Mouse (Mus musculus): ENCODE measurements around the gene Abi3. TPM values are rescaled to one million over a fixed set of nuclear protein-coding genes. Genes with fewer than 3 reads are reported as not detected.

Abi3 gene
- polyA plus RNA-seq, 1 experiment from 2014 or later: 4.2 TPM

DNA sequence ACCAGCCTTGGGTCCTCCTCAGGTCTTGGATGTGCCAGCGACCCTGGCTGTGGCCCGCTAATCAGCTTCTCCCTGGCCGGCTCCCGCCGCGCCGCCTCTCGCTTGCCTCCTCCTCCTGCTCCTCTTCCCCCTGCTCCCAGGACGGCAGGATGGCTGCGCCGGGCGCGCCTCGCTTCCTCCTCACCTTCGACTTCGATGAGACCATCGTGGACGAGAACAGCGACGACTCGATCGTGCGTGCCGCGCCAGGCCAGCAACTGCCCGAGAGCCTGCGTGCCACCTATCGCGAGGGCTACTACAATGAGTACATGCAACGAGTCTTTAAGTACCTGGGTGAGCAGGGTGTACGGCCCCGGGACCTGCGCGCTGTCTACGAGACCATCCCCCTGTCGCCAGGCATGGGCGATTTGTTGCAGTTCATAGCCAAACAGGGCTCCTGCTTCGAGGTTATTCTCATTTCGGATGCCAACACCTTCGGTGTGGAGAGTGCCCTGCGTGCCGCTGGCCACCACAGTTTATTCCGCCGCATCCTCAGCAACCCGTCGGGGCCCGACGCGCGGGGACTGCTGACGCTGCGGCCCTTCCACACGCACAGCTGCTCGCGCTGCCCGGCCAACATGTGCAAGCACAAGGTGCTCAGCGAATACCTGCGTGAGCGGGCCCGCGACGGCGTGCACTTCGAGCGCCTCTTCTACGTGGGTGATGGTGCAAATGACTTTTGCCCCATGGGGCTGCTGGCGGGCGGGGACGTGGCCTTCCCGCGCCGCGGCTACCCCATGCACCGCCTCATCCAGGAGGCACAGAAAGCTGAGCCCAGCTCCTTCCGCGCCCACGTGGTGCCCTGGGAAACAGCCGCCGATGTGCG is 11.6 kb downstream of the Abi3 start:
- TF ChIP-seq EP300 (optimal IDR thresholded peaks at IDR 0.05): no peak
- no peak for TF ChIP-seq CTCF (IDR thresholded peaks at IDR 0.05; ENCODE audit: low read depth)
- no peak overlapping the region for H3K27ac ChIP-seq (replicated peaks)
- WGBS: 6% methylated on average over 80 of the region's 80 CpGs
- ATAC-seq (ENCODE audit: low FRiP score, low TSS enrichment): peak; percentile 14; the same call in 1 of the 2 replicates
- H3K36me3 ChIP-seq (ENCODE audit: control insufficient read depth, insufficient read depth, low read length): 0 out of 2 replicates have a peak, but pooled peaks cover 2% of the 10 kb centered on the region
- H3K4me2 ChIP-seq (replicated peaks; ENCODE audit: low read depth): peak overlapping the region; percentile 49
- DNase-seq (ENCODE audit: low spot score): no peak
- peaks cover 14% of the 10 kb centered on the region; the same call in 1 of the 2 replicates for H3K27me3 ChIP-seq (ENCODE audit: control insufficient read depth, insufficient read depth, low read length)
- peaks cover 5% of the 10 kb centered on the region for H3K4me1 ChIP-seq (replicated peaks; ENCODE audit: control insufficient read depth, insufficient read depth)
- H3K9ac ChIP-seq (ENCODE audit: low read length): peak overlapping the region; percentile 31; the same call in 1 of the 2 replicates
- peak overlapping the region; percentile 35 for H3K4me3 ChIP-seq (ENCODE audit: low read depth, low read length)
- no peaks in the 10 kb centered on the region for H3K9me3 ChIP-seq (ENCODE audit: control insufficient read depth, low read length)

DNA sequence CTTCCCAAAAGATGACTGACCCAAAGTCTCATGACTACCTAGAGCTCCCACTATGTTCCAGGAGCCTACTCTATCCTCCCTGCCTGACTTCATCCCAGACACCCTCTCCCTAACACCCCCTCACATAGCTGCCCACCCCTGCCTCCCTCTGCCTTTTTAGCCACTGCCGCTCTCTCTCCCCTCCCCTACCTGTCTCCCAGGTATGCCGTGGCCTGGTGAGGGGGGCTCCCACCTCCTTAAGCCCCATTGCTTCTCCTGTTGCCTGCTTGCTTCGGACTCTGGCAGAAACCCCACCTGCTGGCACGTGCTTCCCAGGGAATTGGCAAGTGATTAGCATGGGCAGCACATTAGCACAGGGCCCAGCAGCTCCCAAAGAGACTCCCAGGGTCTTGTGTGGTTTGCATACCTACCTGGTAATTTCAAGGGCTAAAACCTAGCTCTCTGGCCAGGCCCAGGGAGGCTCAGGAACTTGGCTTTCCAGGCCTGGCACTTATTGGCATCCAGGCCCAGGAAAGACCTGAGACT is 12.7 kb downstream of the Abi3 start:
- 45% methylated on average over 4 of the region's 4 CpGs for WGBS
- no peak for DNase-seq (ENCODE audit: low spot score)

DNA sequence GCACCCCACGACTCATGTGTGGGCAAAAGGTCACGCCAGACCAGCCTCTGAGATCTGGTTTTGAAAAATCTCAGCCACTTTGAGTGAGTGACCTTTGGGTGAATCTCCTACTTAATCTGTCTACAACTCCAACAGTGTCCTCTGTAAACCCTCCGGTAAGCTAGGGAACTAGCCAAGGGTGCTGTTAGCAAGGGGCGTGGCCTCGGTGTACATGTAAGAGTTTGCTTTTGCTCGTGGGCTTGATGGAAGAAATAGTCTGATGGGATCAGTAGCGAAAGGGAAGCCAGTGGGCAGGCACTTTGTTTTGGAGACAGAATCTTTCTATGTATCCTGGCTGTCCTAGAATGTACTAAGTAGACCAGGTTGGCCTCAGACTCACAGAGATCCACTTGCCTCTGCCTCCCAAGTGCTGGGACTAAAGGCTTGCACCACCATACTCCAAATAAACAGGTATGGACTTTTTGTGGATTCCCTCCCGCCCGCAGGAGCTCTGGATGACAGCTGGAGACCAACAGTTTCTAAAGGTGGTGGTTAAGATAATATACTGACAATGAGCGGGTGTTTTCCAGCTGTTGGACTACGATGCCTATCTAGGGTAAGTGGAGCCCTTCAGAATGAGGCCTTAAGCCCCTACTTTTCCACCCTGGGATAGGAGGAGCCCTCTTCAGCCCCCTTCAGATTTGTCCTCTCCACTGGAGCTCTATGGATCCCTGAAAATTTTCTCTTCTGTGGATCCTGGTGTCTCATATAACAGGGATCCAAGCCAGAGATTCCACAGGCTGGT is 13.9 kb downstream of the Abi3 start:
- H3K27ac ChIP-seq (replicated peaks): no peak overlapping the region
- H3K36me3 ChIP-seq (ENCODE audit: control insufficient read depth, insufficient read depth, low read length): 0 out of 2 replicates have a peak, but pooled peaks cover 2% of the 10 kb centered on the region
- H3K4me1 ChIP-seq (replicated peaks; ENCODE audit: control insufficient read depth, insufficient read depth): peaks cover 5% of the 10 kb centered on the region
- no peak overlapping the region for H3K9ac ChIP-seq (ENCODE audit: low read length)
- peaks cover 14% of the 10 kb centered on the region; the same call in 1 of the 2 replicates for H3K27me3 ChIP-seq (ENCODE audit: control insufficient read depth, insufficient read depth, low read length)
- no peaks in the 10 kb centered on the region for H3K9me3 ChIP-seq (ENCODE audit: control insufficient read depth, low read length)
- no peak overlapping the region for H3K4me2 ChIP-seq (replicated peaks; ENCODE audit: low read depth)
- TF ChIP-seq EP300 (optimal IDR thresholded peaks at IDR 0.05) (no peak), CTCF (IDR thresholded peaks at IDR 0.05; ENCODE audit: low read depth) (no peak)
- H3K4me3 ChIP-seq (ENCODE audit: low read depth, low read length): no peak overlapping the region
- no peak for DNase-seq (ENCODE audit: low spot score)
- WGBS: 69% methylated on average over 11 of the region's 11 CpGs
- no peak for ATAC-seq (ENCODE audit: low FRiP score, low TSS enrichment)

More for the DNA sequence above, 12.7 kb downstream of the Abi3 start:
- Histone ChIP-seq H3K4me1 (replicated peaks; ENCODE audit: control insufficient read depth, insufficient read depth) (peaks cover 5% of the 10 kb centered on the region), H3K4me3 (ENCODE audit: low read depth, low read length) (no peak overlapping the region), H3K27me3 (ENCODE audit: control insufficient read depth, insufficient read depth, low read length) (peaks cover 14% of the 10 kb centered on the region; the same call in 1 of the 2 replicates), H3K9me3 (ENCODE audit: control insufficient read depth, low read length) (no peaks in the 10 kb centered on the region), H3K9ac (ENCODE audit: low read length) (no peak overlapping the region), H3K27ac (replicated peaks) (no peak overlapping the region), H3K4me2 (replicated peaks; ENCODE audit: low read depth) (no peak overlapping the region), H3K36me3 (ENCODE audit: control insufficient read depth, insufficient read depth, low read length) (0 out of 2 replicates have a peak, but pooled peaks cover 2% of the 10 kb centered on the region)
- TF ChIP-seq CTCF (IDR thresholded peaks at IDR 0.05; ENCODE audit: low read depth) (no peak), EP300 (optimal IDR thresholded peaks at IDR 0.05) (no peak)
- no peak for ATAC-seq (ENCODE audit: low FRiP score, low TSS enrichment)

DNA sequence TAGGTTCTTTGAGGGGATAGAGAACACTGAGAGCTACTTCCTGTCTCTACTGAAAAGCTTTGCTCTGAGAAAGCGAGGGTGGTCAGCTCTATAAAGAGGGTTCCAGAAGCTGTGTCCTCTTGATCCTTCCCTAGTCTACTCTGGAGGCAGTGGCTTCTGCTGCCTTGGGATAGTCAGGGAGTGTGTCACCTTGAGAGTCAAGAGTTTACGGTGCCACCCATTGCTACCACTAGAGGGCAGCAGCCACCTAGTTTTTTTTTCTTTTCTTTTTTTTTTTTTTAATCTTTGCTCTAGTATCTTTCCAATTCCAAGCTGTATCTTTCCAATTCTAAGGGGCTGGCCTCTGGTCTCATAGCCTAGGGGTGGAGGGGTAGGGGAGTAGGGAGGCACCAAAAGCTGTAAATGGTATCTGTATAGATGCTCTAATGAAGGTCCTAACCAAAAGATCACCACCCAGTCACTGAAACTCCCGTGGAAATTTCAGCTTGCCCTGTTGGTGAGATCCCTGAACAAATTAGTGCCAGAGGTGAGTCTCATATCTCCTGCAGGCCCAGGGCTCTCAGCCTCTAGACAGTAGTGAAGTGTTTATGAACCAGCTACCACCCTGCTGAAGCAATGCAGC is 14.7 kb downstream of the Abi3 start:
- 17% methylated on average over 3 of the region's 3 CpGs for WGBS
- H3K9ac ChIP-seq (ENCODE audit: low read length): no peak overlapping the region
- TF ChIP-seq CTCF (IDR thresholded peaks at IDR 0.05; ENCODE audit: low read depth) (peak; percentile 86), EP300 (optimal IDR thresholded peaks at IDR 0.05) (no peak)
- ATAC-seq (ENCODE audit: low FRiP score, low TSS enrichment) (no peak), DNase-seq (ENCODE audit: low spot score) (peak; percentile 70)
- no peaks in the 10 kb centered on the region for H3K9me3 ChIP-seq (ENCODE audit: control insufficient read depth, low read length)
- no peak overlapping the region for H3K27ac ChIP-seq (replicated peaks)
- H3K4me2 ChIP-seq (replicated peaks; ENCODE audit: low read depth): no peak overlapping the region
- H3K36me3 ChIP-seq (ENCODE audit: control insufficient read depth, insufficient read depth, low read length): 0 out of 2 replicates have a peak, but pooled peaks cover 2% of the 10 kb centered on the region
- H3K4me3 ChIP-seq (ENCODE audit: low read depth, low read length): no peak overlapping the region
- peaks cover 19% of the 10 kb centered on the region; the same call in 1 of the 2 replicates for H3K27me3 ChIP-seq (ENCODE audit: control insufficient read depth, insufficient read depth, low read length)
- peaks cover 5% of the 10 kb centered on the region for H3K4me1 ChIP-seq (replicated peaks; ENCODE audit: control insufficient read depth, insufficient read depth)

DNA sequence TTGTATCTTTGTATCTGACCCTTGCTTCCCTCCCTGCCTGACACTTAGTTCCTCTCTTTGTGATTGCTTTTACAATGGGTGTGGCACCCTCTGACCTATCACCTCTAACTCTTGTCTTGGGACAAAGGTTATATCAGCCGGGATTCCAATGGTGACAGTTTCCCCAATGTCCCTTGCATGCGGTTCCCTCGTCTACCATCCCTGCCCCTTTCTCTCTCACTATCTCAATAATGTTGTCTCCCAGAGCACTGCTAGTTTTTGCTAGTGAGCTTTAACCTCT is 15.2 kb downstream of the Abi3 start:
- TF ChIP-seq EP300 (optimal IDR thresholded peaks at IDR 0.05): no peak
- no peak for TF ChIP-seq CTCF (IDR thresholded peaks at IDR 0.05; ENCODE audit: low read depth)
- WGBS: 22% methylated on average over 3 of the region's 3 CpGs
- no peak overlapping the region for H3K27ac ChIP-seq (replicated peaks)
- no peak overlapping the region for H3K9ac ChIP-seq (ENCODE audit: low read length)
- no peak overlapping the region for H3K4me3 ChIP-seq (ENCODE audit: low read depth, low read length)
- no peaks in the 10 kb centered on the region for H3K36me3 ChIP-seq (ENCODE audit: control insufficient read depth, insufficient read depth, low read length)
- no peak overlapping the region for H3K4me2 ChIP-seq (replicated peaks; ENCODE audit: low read depth)
- ATAC-seq (ENCODE audit: low FRiP score, low TSS enrichment) (no peak), DNase-seq (ENCODE audit: low spot score) (no peak)
- H3K9me3 ChIP-seq (ENCODE audit: control insufficient read depth, low read length): no peaks in the 10 kb centered on the region
- H3K27me3 ChIP-seq (ENCODE audit: control insufficient read depth, insufficient read depth, low read length): peaks cover 16% of the 10 kb centered on the region; the same call in 1 of the 2 replicates
- peaks cover 5% of the 10 kb centered on the region for H3K4me1 ChIP-seq (replicated peaks; ENCODE audit: control insufficient read depth, insufficient read depth)
